Mouse (Mus musculus) C2C12 (cell line): ENCODE measurements around the gene Strap. TPM values are rescaled to one million over a fixed set of nuclear protein-coding genes. Genes with fewer than 3 reads are reported as not detected.
A peak's percentile ranks its signal among the peaks of the same experiment; 100 is the strongest.

Experiments used
- H3K27me3 ChIP-seq: one replicate; pipeline ENCODE4 v1.6.1; 2011; ENCODE audit not compliant: control insufficient read depth, insufficient read depth, insufficient read length
- H3K36me3 ChIP-seq: one replicate; pipeline ENCODE4 v1.6.1; 2011; ENCODE audit not compliant: control insufficient read depth, insufficient read depth
- H3K4me3 ChIP-seq: one replicate; pipeline ENCODE4 v1.5.1; 2011; ENCODE audit warnings: mild to moderate bottlenecking, control low read depth; ENCODE audit not compliant: poor library complexity, insufficient read depth, severe bottlenecking
- H3K79me2 ChIP-seq: one replicate; pipeline ENCODE4 v1.6.1; 2011; ENCODE audit not compliant: control insufficient read depth, insufficient read depth
- H3K79me3 ChIP-seq: one replicate; pipeline ENCODE4 v1.6.1; 2011; ENCODE audit warnings: low read depth, control low read depth
- H3ac ChIP-seq: one replicate; pipeline ENCODE3; 2011; ENCODE audit warnings: low read depth; ENCODE audit not compliant: control insufficient read depth, insufficient read length
- CEBPB ChIP-seq: IDR thresholded peaks from one replicate; pipeline ENCODE4 v1.6.1; 2011; ENCODE audit warnings: low read depth, mild to moderate bottlenecking, control low read depth, moderate library complexity
- CTCF ChIP-seq: IDR thresholded peaks from one replicate; pipeline ENCODE4 v1.5.1; 2011; ENCODE audit not compliant: control insufficient read depth, insufficient read depth, insufficient read length
- FOSL1 ChIP-seq: IDR thresholded peaks from one replicate; pipeline ENCODE4 v1.8.0; 2011; ENCODE audit warnings: mild to moderate bottlenecking, low read length; ENCODE audit not compliant: poor library complexity, insufficient read depth, severe bottlenecking
- MAX ChIP-seq: IDR thresholded peaks from one replicate; pipeline ENCODE4 v1.6.1; 2011; ENCODE audit warnings: mild to moderate bottlenecking, control low read depth
- MYOD1 ChIP-seq: IDR thresholded peaks from one replicate; pipeline ENCODE4 v1.6.1; 2011; ENCODE audit warnings: low read depth; ENCODE audit not compliant: control insufficient read depth, insufficient read length
- MYOG ChIP-seq: IDR thresholded peaks from one replicate; pipeline ENCODE4 v1.6.1; 2011; ENCODE audit not compliant: control insufficient read depth, insufficient read length; ENCODE audit errors: extremely low read depth
- USF1 ChIP-seq: IDR thresholded peaks from one replicate; pipeline ENCODE4 v1.6.1; 2011; ENCODE audit warnings: low read depth, mild to moderate bottlenecking, control low read depth, moderate library complexity
- polyA plus RNA-seq: library from polyadenylated mRNA; unstranded; fragments of >200 nt; fragmentation: generic; extraction: Trizol; gene quantifications from one replicate; pipeline ENCODE4 v1.2.1, GENCODE M21; 2012; ENCODE audit warnings: missing spikeins

Gene Strap
- polyA plus RNA-seq, 1 experiment: 117 TPM

- Histone ChIP-seq H3K4me3 (no peak overlapping the region), H3K27me3 (no peaks in the 10 kb centered on the region), H3ac (no peak overlapping the region), H3K79me2 (no peaks in the 10 kb centered on the region), H3K79me3 (no peaks in the 10 kb centered on the region), H3K36me3 (no peaks in the 10 kb centered on the region)
- TF ChIP-seq MYOD1: no peak
- TF ChIP-seq USF1: no peak
Observed at GRCm38 (mm10) chr6:137712654-137713309, 22.1 kb upstream of the Strap start.

GRCm38 (mm10) chr6:137713310-137713664 lies 21.6 kb upstream of the Strap start:
- H3K36me3 ChIP-seq: no peaks in the 10 kb centered on the region
- no peak overlapping the region for H3K4me3 ChIP-seq
- TF ChIP-seq USF1: no peak
- no peak for TF ChIP-seq CEBPB
- no peak for TF ChIP-seq MYOD1
- no peak for TF ChIP-seq MYOG
- no peak for TF ChIP-seq FOSL1
- TF ChIP-seq MAX: no peak
- no peak for TF ChIP-seq CTCF
- H3K79me2 ChIP-seq: no peaks in the 10 kb centered on the region
- no peaks in the 10 kb centered on the region for H3K27me3 ChIP-seq
- H3K79me3 ChIP-seq: no peaks in the 10 kb centered on the region
- H3ac ChIP-seq: no peak overlapping the region

- no peaks in the 10 kb centered on the region for H3K79me3 ChIP-seq
- no peaks in the 10 kb centered on the region for H3K36me3 ChIP-seq
- H3ac ChIP-seq: no peak overlapping the region
- H3K27me3 ChIP-seq: no peaks in the 10 kb centered on the region
- H3K4me3 ChIP-seq: no peak overlapping the region
- H3K79me2 ChIP-seq: no peaks in the 10 kb centered on the region
- TF ChIP-seq MYOD1: no peak
- no peak for TF ChIP-seq CEBPB
- no peak for TF ChIP-seq MYOG
- TF ChIP-seq USF1: no peak
- no peak for TF ChIP-seq MAX
- TF ChIP-seq CTCF: no peak
- TF ChIP-seq FOSL1: no peak
Observed at GRCm38 (mm10) chr6:137716802-137717201, 18.1 kb upstream of the Strap start.

GRCm38 (mm10) chr6:137722220-137722931 lies 12.5 kb upstream of the Strap start:
- H3K79me2 ChIP-seq: no peaks in the 10 kb centered on the region
- H3K36me3 ChIP-seq: no peaks in the 10 kb centered on the region
- no peaks in the 10 kb centered on the region for H3K79me3 ChIP-seq
- peaks cover 5% of the 10 kb centered on the region for H3K27me3 ChIP-seq
- TF ChIP-seq MAX (no peak), MYOG (no peak)
- no peak overlapping the region for H3ac ChIP-seq
- H3K4me3 ChIP-seq: no peak overlapping the region

- peaks cover 14% of the 10 kb centered on the region for H3K27me3 ChIP-seq
- TF ChIP-seq FOSL1 (no peak), CTCF (peak; percentile 3)
- H3K79me3 ChIP-seq: no peaks in the 10 kb centered on the region
- H3K36me3 ChIP-seq: no peaks in the 10 kb centered on the region
- no peak overlapping the region for H3ac ChIP-seq
- no peaks in the 10 kb centered on the region for H3K79me2 ChIP-seq
- H3K4me3 ChIP-seq: no peak overlapping the region
Observed at GRCm38 (mm10) chr6:137723898-137724297, 11.0 kb upstream of the Strap start.

GRCm38 (mm10) chr6:137734460-137734845 lies 425 bp upstream of the Strap start:
- Histone ChIP-seq H3K36me3 (peaks cover 32% of the 10 kb centered on the region), H3ac (peak overlapping the region; percentile 55)

More at GRCm38 (mm10) chr6:137734460-137734845, 425 bp upstream of the Strap start:
- Histone ChIP-seq H3K4me3 (peak overlapping the region; percentile 99), H3K27me3 (peaks cover 4% of the 10 kb centered on the region), H3K79me2 (peaks cover 46% of the 10 kb centered on the region), H3K79me3 (peaks cover 39% of the 10 kb centered on the region)
- TF ChIP-seq USF1 (no peak), CEBPB (no peak), MYOG (no peak), MAX (no peak), MYOD1 (no peak), FOSL1 (no peak), CTCF (no peak)
